Mouse (Mus musculus) right cerebral cortex, postnatal 25 days (tissue): ENCODE measurements around the gene Ap1g1.
"Not testable (repeated sequence)": the region's sequence is repeated elsewhere in the genome, so short reads cannot be mapped to it uniquely, and the experiment has no call there.

ENCODE experiments used
- DNase-seq: peaks from one replicate; pipeline ENCODE4 v3.0.0; 2022

Gene Ap1g1

GRCm38 (mm10) chr8:109778280-109778977, at the start of gene Ap1g1:
Gene Ap1g1, plus strand, starts transcription at chr8:109778554.
- DNase-seq = peak; percentile 96

DNA sequence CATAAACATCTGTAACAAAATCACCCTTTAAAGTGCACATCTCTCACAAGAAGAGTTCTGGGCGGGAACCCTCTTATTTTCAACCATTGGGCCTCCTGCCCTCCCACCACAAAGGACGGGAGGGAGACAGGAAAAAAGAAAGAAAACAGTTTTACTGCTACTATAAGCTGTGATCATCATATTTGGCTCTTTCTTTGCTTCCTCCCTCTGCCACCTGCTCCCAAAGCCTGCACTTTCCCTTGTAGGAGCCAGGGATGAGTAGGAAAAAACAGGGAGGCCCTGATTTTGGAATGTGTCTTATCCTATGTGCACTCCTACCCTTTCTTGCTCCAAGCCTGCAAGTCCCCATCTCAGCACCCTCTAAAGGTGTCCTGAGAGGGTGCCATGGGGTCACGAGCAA, 47.3 kb upstream of the Ap1g1 start:
- DNase-seq = no peak

- DNase-seq = no peak
Observed at GRCm38 (mm10) chr8:109734018-109734417, 44.3 kb upstream of the Ap1g1 start.

- DNase-seq = no peak
Observed at GRCm38 (mm10) chr8:109736819-109737218, 41.5 kb upstream of the Ap1g1 start.

GRCm38 (mm10) chr8:109737237-109738048, 40.9 kb upstream of the Ap1g1 start, which contains the start of gene Atxn1l:
Gene Atxn1l, minus strand, starts transcription at chr8:109737739.
- peak; percentile 83 for DNase-seq

DNA sequence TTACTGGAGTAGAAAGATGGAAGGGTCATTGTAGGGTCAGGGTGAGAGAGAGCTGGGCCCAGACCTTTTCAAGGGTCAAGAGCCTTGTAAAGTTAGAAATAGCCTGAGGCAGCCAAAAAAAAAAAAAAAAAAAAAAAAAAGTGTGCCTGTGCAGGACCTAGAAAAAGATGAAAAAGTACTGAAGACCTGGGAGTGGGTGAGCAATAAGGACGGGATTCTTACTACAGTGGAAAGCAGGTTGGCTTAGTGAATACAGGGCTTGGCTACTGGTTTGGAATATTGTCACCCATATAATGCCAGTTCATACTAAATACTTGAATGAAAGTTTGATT, 40.3 kb upstream of the Ap1g1 start:
- DNase-seq = no peak

- DNase-seq = no peak
Observed at GRCm38 (mm10) chr8:109747468-109748199, 30.7 kb upstream of the Ap1g1 start.

DNA sequence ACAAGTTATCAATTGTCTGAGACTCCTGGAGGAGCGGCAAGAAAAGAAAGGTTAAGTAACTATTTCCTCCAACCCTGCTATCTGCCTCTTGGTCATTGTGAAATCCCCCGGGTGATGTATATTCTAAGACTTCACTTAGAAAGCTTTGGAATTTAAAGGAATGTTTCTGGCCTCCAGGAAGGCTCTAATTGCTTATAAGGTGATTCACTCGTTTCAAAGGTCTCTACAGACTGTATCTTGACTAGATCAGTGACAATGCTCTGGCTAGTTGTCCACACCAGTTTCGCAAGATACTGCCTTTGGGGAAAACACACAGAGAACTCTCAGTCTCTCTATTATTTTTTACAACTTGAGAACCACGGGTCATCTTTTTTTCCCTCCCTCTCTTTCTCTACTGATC, 28.1 kb upstream of the Ap1g1 start:
- no peak for DNase-seq

DNA sequence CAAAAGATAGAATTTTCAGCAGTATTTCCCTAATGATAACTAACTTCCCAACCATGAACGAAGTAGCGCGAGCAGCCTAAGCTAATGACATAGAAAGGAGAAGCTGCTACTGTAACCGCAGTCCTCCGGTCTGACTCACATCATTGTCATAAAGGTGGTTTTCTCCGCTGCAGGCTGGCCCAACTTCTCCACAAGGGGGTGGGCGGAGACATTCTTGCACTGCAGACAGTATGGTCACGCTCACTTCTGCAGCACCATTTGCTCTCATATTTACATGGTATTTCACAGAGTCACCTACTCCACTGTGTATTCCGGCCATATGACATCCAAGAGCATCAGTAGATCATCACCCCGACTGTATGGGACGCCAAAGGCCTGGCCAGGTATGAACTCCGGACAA, 27.7 kb upstream of the Ap1g1 start:
- no peak for DNase-seq

DNA sequence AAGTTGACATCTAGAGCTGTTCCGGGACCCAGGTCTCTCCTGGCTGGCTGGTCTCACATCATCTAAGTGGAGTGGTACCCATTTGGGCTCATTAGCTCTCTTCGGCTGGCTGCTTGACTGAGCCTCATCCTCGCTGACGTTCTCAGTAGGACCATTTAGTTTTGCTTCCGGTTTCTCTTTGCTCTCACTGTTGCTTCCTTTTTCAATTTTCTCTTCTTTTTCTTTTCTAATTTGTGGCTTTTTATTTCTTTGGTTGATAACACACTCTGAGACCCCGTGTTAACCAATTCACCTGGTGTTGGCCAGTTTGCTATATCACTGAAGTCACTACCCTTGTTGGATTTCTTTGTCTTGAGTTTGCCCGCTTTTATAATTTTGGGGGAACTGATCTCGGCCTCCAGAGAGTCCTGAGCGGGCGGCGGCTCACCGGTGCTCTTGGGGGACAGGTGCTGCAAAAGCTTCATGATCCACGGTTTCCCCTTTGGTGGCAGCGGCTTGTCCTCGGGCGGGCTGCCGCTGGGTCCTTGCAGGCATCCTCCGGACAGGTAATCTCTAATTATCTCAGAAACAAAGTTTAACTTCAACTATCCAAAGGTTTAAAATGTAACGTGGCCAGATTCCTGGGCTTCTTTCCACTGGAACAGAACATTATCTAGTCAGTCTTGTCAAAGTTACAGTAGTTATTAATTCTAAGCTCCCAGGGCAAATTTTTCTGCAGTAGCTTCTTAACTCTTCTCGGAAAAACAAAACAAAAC, 26.4 kb upstream of the Ap1g1 start:
- DNase-seq = no peak

DNA sequence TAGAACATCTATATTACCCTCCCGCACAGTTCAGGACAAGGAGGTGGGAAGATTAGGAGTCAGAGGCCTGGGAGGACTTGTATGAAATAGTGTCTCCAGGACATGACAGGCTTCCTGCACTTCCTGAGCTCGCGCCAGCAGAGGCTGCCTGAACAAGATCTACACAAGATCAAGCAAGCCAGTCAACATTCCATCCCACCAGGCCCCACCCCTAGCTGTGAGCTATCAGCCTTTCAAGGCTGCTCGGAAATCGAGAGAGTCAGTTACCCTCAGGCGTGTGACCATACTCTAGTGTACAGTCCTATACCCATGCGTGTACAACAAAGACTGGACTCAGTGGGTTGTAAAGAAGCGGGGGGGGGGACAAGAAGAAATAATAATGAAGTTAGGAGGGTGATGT, 23.7 kb upstream of the Ap1g1 start:
- DNase-seq = no peak

- DNase-seq = not testable (repeated sequence)
Observed at GRCm38 (mm10) chr8:109755554-109755953, 22.8 kb upstream of the Ap1g1 start.

DNA sequence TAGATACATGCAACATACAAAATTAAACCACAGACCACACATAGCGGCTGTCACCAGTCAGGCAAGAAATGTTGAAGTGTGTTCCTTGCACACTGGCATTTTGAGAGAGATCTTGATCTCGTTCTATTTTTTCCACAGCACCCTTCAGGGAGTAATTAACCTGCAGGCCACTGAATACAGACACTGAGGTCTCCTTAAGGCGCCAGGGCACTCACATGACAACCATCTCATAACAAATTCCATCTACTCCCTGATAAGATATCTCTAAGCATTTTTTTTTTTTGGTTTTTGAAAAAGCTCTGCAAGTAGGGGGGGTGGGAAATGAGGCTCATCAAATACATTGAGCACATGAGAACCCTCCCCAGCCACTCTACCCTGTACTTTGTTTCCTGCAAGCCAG, 21.5 kb upstream of the Ap1g1 start:
- DNase-seq = no peak

- DNase-seq = no peak
Observed at GRCm38 (mm10) chr8:109759426-109759825, 18.9 kb upstream of the Ap1g1 start.

GRCm38 (mm10) chr8:109760221-109760620, 18.1 kb upstream of the Ap1g1 start:
- DNase-seq = no peak

DNA sequence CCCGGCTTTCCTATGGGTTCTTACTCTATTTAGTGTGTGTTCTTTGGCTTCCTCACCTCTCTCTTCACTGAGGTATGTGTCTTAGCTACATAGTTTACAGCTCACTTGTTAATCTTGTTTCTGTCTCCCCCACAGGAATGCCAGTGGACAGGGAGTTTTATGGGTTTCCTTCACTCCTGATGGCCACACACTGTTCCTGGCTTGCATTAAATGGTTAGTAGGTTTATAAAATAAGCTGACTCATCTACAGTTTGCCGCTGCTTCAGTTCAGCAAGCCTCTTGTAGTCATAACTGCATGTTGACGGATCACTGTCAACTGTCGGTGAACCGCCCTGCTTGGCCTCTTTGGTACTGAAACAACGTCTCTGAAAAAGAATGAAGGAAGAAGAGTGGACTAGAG, 14.3 kb upstream of the Ap1g1 start:
- DNase-seq = no peak

GRCm38 (mm10) chr8:109766081-109766480, 12.3 kb upstream of the Ap1g1 start:
- no peak for DNase-seq

DNA sequence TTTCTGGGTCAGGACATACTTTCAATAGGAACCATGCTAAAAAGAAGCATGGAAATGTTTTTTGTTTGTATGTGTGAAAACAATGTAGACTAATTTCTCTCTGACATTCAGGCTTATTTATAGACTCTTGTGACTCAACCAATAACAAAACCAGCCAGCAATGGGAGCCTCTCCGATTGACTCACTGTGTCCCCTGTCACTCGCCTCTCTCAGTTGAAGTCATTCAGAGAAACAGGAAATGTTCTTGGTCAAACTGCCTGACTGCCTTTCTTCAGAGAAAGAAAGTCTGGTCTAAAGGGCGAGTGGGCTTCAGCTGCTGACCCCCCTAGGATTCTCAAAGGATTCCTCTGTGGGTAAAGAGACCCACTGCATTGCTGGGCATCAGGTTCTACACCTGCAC, 5.2 kb upstream of the Ap1g1 start:
- no peak for DNase-seq

DNA sequence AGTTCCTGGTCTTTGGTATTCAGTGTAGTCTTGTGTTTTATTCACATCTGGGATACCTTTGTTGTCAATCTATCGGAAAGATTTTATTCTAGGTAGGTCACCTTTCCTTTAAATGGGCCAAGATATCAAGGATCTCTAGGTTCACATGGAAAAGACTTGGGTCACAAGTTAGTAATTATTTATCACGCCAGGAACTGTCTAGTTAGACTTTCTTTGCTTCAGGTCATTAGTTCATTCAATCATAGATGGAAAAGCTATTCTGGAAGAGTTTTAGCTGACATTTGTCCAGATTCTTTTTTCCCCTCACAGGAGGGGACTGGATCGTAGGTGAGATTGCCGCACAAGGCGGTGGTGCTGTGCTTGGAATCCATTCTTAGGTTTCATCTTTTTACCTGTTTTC, 503 bp upstream of the Ap1g1 start:
- DNase-seq = no peak

GRCm38 (mm10) chr8:109778993-109779421, 653 bp downstream of the Ap1g1 start:
- peak; percentile 42 for DNase-seq

DNA sequence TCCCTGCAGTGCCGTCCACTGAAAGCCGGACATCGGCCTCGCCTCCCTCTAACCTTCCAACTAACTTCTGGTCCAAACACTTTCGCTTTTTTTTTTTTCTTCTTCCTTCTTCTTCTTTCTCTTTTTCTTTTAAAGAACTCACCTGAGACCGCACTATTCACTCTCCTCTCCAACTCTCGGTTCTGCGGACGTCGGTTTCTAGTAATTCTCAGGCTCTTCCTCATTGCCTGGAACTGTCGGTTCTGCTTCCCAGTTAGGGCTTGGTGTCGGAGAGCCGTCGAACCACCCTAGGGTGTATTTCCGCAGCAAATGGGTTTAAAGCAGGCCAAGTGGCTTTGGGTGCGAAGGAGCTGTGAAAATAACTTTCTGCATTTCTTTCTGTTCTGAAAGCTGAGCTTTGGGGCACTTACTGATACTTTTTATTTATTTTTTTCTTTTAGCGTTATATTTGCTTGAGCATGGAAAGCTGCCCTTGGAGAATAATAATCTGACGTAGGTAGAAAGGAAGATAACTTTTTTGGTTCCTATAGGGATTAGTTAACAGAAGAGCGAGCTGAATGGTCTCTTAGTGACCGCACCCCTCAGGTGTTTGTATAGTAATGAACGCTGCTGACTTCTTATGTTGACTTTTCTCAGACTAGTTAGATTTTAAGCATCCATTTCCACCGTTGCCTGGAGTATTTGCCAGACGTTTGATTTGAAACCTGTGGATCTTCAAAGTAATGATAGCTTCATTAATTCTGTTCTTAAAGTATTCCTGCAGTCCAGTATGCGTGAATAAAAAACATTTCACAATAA, 1.3 kb downstream of the Ap1g1 start:
- no peak for DNase-seq

- no peak for DNase-seq
Observed at GRCm38 (mm10) chr8:109780548-109780947, 2.2 kb downstream of the Ap1g1 start.
